Mouse (Mus musculus) small intestine, adult 10 weeks (tissue): Measurements from ENCODE around the gene Cyyr1. TPM values are rescaled to one million over a fixed set of nuclear protein-coding genes. Genes with fewer than 3 reads are reported as not detected.

Experiments
- polyA plus RNA-seq: library from polyadenylated mRNA; stranded (reverse); fragments of 350-450 nt; fragmentation: Illumina TruSeq; extraction: RNeasy Lipid Tissue Mini Kit (QIAGEN cat#74804); gene quantifications from one replicate; pipeline ENCODE4 v1.2.3, GENCODE M21; 2014; ENCODE audit warnings: low replicate concordance

The Cyyr1 gene
- 12.8 TPM for polyA plus RNA-seq

GRCm38 (mm10) chr16:85553297-85553696 is at the start of gene Cyyr1:
Cyyr1 (minus strand) TSS chr16:85553397.

Other genes with a start within 250 kb of the Cyyr1 start
- 4.2 TPM for gene Adamts1, start 249.7 kb upstream of the Cyyr1 start, polyA plus RNA-seq